Mouse (Mus musculus) lung, adult 2 months (tissue): ENCODE results near the gene Rdh5.

Source experiments
- CTCF ChIP-seq: fragments of 200-500 bp; IDR thresholded peaks from 2 replicates; pipeline ENCODE4 v1.5.1; 2011; ENCODE audit warnings: mild to moderate bottlenecking, low read length, control low read depth; ENCODE audit not compliant: insufficient read depth
- POLR2A ChIP-seq: fragments of 200-500 bp; IDR thresholded peaks from 2 replicates; pipeline ENCODE4 v1.6.1; 2011; ENCODE audit warnings: low read depth, mild to moderate bottlenecking, control low read depth, low read length, borderline replicate concordance; ENCODE audit errors: extremely low read depth

DNA sequence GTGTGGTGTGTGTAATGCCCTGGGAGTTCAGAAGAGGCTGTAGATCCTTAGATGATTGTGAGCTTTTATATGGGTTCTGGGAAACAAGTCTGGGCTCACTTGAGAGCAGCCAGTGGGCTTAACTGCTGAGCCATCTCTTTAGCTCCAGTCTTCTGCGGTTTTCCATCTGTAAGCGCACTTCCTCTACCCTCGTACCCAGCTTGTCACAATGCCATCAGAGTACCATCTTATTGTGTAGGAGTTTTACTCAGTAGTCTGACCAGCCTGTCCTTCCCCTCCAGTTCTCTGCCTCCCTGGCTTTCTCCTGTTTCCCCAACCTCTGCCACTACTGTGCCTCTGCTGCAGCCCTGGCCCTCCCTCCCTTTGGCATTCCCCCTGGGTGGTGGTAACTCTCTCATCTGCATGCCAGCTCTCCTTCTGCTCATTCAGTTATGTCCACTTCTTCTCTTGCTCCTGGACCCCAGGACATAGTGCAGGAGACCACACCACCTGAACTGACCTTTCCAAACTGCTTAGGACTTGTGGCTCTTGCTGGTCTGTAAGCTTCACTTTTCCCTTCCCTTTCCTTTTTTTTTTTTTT, 20.2 kb downstream of the Rdh5 start:
- no peak for TF ChIP-seq POLR2A
- TF ChIP-seq CTCF: no peak
